Mouse (Mus musculus) midbrain, embryonic 16.5 days (tissue): ENCODE results near the gene Picalm. TPM values are rescaled to one million over a fixed set of nuclear protein-coding genes. Genes with fewer than 3 reads are reported as not detected.

Source experiments
- ATAC-seq: fragments of 200-750 bp; cut with Nextera tagmentation; 2 replicates; pipeline ENCODE4 v1.8.0; 2017; ENCODE audit warnings: moderate TSS enrichment
- H3K27ac ChIP-seq: fragments of 300-500 bp; sonication (generic); 2 replicates; pipeline ENCODE4 v1.5.1; 2014; ENCODE audit warnings: mild to moderate bottlenecking, low read length, mixed read lengths
- H3K27me3 ChIP-seq: fragments of 300-500 bp; sonication (generic); 2 replicates; pipeline ENCODE4 v1.6.1; 2014; ENCODE audit warnings: low read depth, low read length, mixed read lengths; ENCODE audit not compliant: control insufficient read depth, insufficient read depth
- H3K36me3 ChIP-seq: fragments of 300-500 bp; sonication (generic); 2 replicates; pipeline ENCODE4 v1.6.1; 2014; ENCODE audit warnings: mild to moderate bottlenecking, low read length, moderate library complexity, mixed read lengths; ENCODE audit not compliant: control insufficient read depth, insufficient read depth
- H3K4me1 ChIP-seq: fragments of 300-500 bp; sonication (generic); 2 replicates; pipeline ENCODE4 v1.6.1; 2014; ENCODE audit warnings: mild to moderate bottlenecking, low read length, mixed read lengths; ENCODE audit not compliant: control insufficient read depth, insufficient read depth
- H3K4me2 ChIP-seq: fragments of 300-500 bp; sonication (generic); 2 replicates; pipeline ENCODE4 v1.6.1; 2014; ENCODE audit warnings: mild to moderate bottlenecking, low read length, mixed read lengths
- H3K4me3 ChIP-seq: fragments of 300-500 bp; sonication (generic); 2 replicates; pipeline ENCODE4 v1.5.1; 2014; ENCODE audit warnings: low read depth, mild to moderate bottlenecking, low read length, moderate library complexity, mixed read lengths
- H3K9ac ChIP-seq: fragments of 300-500 bp; sonication (generic); 2 replicates; pipeline ENCODE4 v1.6.1; 2014; ENCODE audit warnings: low read depth, low read length, mixed read lengths
- H3K9me3 ChIP-seq: fragments of 300-500 bp; sonication (generic); replicated peaks from 2 replicates; pipeline ENCODE4 v1.6.1; 2014; ENCODE audit warnings: mild to moderate bottlenecking, low read length, mixed read lengths; ENCODE audit not compliant: control insufficient read depth, poor library complexity, severe bottlenecking
- WGBS: fragments of 180-500 bp; shearing (Covaris S2); extraction: QIAGEN DNeasy Blood & Tissue Kit; methylation state at CpG from one replicate; pipeline ENCODE4 v1.1.7; 2014; 5-methylcytosine and 5-hydroxymethylcytosine counted together
- polyA plus RNA-seq: library from polyadenylated mRNA; unstranded; fragments of >200 nt; fragmentation: Nextera tagmentation; extraction: Ambion mirVana; gene quantifications from 2 replicates; pipeline ENCODE4 v1.2.1, GENCODE M21; 2015

The Picalm gene
- polyA plus RNA-seq, 1 experiment from 2014 or later: 38.9 TPM

DNA sequence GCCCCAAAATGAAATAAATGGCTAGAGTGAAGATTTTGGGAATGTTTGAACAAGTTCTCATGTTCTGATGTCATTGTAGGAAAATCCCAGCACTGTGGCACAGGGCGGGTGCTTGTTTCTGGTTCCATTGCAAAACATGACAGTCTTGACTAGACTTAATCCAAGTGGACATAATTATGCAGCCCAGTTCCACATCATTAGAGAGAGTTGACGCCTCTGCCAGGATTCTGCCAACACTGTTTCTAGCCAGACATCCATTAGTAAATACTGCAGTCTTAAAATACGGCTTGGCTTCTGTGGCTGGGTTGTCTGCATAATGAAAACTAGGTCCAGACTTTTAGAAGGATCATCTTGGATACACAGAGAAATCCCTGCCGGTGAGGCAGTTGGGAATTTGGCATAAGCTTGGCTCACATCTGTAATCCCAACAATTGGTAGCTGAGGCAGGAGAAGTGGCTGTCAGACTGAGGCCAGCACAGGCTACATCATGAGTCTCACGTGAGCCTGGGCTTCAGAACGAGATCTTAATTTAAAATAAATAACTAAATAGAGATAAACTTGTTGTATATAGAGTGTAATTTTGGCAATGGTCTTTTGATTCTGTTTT, 34.1 kb upstream of the Picalm start:
- whole genome bisulfite sequencing: 71% methylated on average over 6 of the region's 6 CpGs
- ATAC-seq: no peak
- Histone ChIP-seq H3K9ac (no peak overlapping the region), H3K4me3 (no peak overlapping the region), H3K27ac (no peak overlapping the region), H3K4me1 (peaks cover 7% of the 10 kb centered on the region), H3K36me3 (no peaks in the 10 kb centered on the region), H3K9me3 (no peaks in the 10 kb centered on the region), H3K4me2 (no peak overlapping the region), H3K27me3 (no peaks in the 10 kb centered on the region)

DNA sequence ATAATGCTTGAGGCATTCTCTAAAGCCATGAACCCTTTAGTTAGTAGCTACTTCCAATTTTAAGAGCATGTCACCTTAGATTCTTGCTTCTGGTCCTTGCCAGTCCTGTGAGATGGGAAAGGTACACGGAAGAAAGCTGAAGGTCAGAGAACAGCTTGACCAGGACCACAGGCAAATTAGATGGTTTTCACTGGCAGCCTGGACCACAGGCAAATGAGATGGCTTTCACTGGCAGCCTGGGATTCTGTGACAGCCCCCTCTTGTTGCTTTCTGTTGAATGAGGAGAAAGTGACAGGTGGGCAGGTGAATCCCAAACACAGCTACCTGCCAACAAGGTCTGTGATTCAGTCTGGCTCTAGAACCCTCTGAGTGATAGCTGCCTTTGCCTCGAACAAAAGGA, 33.4 kb upstream of the Picalm start:
- no peak overlapping the region for H3K27ac ChIP-seq
- WGBS: 75% methylated on average over 2 of the region's 2 CpGs

DNA sequence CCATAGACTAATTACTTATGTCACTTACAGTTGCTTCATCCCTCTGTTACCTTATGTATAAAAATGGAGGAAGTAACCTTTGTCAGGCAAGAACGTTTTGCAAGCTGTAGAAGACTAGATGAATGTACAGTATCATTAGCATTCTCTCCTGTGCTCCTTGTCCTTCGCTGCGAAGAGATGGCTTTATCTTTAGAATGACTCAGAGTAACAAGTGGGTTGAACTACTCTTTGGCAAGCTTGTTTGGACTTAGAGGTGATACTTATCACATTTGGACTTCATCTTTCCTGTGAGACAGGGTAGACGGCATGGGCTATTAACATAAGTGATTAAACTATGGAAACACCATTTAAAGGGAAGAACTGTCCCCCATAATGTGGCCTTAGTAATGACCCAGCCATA, 31.8 kb upstream of the Picalm start:
- WGBS: 90% methylated on average over 4 of the region's 4 CpGs
- H3K4me1 ChIP-seq: peaks cover 7% of the 10 kb centered on the region

More for the DNA sequence above, 33.4 kb upstream of the Picalm start:
- Histone ChIP-seq H3K36me3 (no peaks in the 10 kb centered on the region), H3K27me3 (no peaks in the 10 kb centered on the region), H3K4me2 (no peak overlapping the region), H3K9ac (no peak overlapping the region), H3K9me3 (no peaks in the 10 kb centered on the region), H3K4me3 (no peak overlapping the region), H3K4me1 (peaks cover 7% of the 10 kb centered on the region)
- ATAC-seq: no peak

DNA sequence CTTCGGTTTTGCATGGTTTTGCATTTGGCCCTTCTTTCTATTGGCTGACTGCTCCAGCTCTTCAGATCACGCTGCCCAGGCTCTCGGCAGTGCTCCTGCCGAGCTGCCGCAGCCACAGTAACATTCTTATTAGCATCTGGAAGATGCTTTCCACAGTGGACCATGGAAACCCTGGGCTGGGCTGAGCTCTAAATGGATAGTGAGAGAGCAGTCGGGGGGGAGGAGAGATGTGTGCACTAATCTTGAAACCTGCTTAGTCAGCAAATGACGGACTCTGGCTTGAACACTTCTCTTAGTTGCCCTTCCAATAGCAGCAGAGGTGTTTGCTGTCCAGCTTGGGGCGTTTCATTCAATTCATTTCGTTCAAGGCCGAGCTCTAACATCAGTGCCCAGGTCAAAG, 30.8 kb upstream of the Picalm start:
- Histone ChIP-seq H3K27me3 (no peaks in the 10 kb centered on the region), H3K36me3 (no peaks in the 10 kb centered on the region), H3K4me2 (peak overlapping the region; percentile 43), H3K9ac (peak overlapping the region; percentile 32; the same call in 1 of the 2 replicates), H3K4me3 (peak overlapping the region; percentile 16; the same call in 1 of the 2 replicates), H3K27ac (no peak overlapping the region), H3K4me1 (peaks cover 7% of the 10 kb centered on the region), H3K9me3 (no peaks in the 10 kb centered on the region)
- 27% methylated on average over 10 of the region's 10 CpGs for WGBS
- peak; percentile 51; the same call in 1 of the 2 replicates for ATAC-seq

More for the DNA sequence above, 31.8 kb upstream of the Picalm start:
- H3K27me3 ChIP-seq: no peaks in the 10 kb centered on the region
- H3K27ac ChIP-seq: no peak overlapping the region
- no peak overlapping the region for H3K4me3 ChIP-seq
- H3K36me3 ChIP-seq: no peaks in the 10 kb centered on the region
- no peak overlapping the region for H3K4me2 ChIP-seq
- H3K9ac ChIP-seq: no peak overlapping the region
- ATAC-seq: no peak
- H3K9me3 ChIP-seq: no peaks in the 10 kb centered on the region

DNA sequence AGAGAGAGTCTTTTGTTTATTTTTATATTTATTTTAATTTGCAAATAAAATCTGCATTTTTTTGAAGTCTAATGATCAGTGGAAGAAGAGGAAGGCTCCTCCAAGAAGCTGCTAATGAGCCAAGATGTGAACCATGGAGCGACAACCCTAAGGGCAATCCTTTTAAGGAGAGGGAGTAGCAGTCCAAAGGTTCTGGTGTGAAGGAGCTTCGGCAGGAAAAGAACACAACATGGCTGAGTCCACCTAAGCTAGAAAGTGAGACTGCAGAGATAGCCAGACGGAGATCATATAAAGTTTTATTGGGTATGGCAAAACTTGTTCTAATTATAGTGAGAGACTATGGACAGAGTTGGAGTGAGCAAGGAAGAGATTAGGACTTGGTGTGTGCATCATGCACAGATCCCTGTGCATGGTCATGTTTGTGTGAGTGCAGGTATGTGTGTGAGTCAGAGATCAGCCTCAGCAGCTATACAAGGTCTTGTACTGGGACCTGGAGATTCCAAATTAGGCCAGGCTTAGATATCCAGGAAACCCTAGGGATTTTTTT, 29.3 kb upstream of the Picalm start:
- Histone ChIP-seq H3K27me3 (no peaks in the 10 kb centered on the region), H3K27ac (no peak overlapping the region), H3K36me3 (no peaks in the 10 kb centered on the region), H3K4me1 (peaks cover 7% of the 10 kb centered on the region), H3K4me2 (no peak overlapping the region), H3K9ac (no peak overlapping the region), H3K4me3 (no peak overlapping the region), H3K9me3 (no peaks in the 10 kb centered on the region)
- no peak for ATAC-seq
- WGBS: 87% methylated on average over 3 of the region's 3 CpGs

DNA sequence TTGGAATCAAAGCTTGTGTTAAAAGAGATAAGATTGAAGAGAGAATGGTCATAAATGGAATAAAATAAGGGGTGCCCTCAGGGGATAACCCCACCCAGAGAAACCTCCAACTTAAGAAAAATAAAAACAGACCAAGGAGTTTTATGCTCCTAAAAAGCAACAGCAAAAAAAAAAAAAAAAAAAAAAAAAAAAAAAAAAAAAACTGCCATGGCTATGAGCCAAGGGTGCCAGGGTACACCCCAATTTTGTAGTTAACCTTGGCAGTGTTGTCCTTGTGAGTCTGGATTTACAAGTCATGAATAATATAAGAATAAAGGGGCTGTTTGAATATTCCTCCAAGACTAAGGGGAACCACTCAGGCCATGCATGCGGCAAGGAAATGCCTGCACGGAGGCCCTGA, 13.9 kb upstream of the Picalm start:
- H3K4me3 ChIP-seq: no peak overlapping the region
- H3K27me3 ChIP-seq: no peaks in the 10 kb centered on the region
- no peak overlapping the region for H3K9ac ChIP-seq
- 0 out of 2 replicates have a peak, but pooled peaks cover 3% of the 10 kb centered on the region for H3K9me3 ChIP-seq
- H3K4me1 ChIP-seq: no peaks in the 10 kb centered on the region
- 97% methylated on average over 2 of the region's 2 CpGs for WGBS
- H3K27ac ChIP-seq: no peak overlapping the region
- H3K36me3 ChIP-seq: no peaks in the 10 kb centered on the region
- H3K4me2 ChIP-seq: no peak overlapping the region
- ATAC-seq: no peak

DNA sequence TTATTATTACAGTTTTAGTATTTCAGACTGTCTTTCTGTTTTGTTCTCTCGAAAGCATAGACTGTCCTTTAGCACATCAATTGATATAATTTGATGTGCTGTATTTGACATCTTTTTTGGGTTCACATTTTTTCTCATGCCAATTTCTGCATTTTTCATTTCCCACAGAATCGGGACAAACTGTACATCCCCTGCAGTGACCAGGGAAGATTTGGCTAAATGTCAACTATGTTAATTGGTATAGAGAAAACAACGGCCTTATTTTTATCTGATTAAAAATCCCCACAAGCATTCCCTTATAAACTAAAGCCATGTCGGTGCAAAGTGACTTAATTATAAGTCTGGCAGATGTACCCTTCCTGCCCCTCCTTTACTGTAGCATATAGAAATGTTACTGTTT, 9.9 kb upstream of the Picalm start:
- Histone ChIP-seq H3K36me3 (no peaks in the 10 kb centered on the region; the same call in 1 of the 2 replicates), H3K4me2 (no peak overlapping the region), H3K27me3 (no peaks in the 10 kb centered on the region), H3K9me3 (no peaks in the 10 kb centered on the region), H3K4me3 (no peak overlapping the region), H3K4me1 (no peaks in the 10 kb centered on the region), H3K9ac (no peak overlapping the region), H3K27ac (no peak overlapping the region)
- ATAC-seq: no peak
- WGBS: 67% methylated on average over 4 of the region's 4 CpGs

DNA sequence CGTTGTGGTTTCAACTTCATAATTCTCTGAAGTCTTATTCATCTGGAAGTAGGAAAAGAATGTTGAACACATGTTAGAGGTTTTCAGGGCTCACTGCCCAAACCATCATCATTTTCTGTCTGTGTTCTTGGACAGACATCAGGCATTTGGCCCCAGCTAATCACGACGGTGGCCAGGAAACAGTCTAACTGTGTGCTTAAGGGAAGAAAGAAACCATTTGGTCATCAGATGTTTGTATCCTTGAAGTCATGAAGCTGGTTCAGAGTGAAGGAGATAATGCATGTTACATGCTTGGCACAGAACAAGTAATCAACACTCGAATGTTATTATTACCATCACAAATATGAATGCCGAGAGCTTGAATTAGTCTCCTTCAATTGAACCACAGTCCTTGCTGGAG, 5.0 kb upstream of the Picalm start:
- H3K9ac ChIP-seq: no peak overlapping the region
- H3K27ac ChIP-seq: no peak overlapping the region
- no peak overlapping the region for H3K4me2 ChIP-seq
- H3K27me3 ChIP-seq: no peaks in the 10 kb centered on the region
- H3K36me3 ChIP-seq: no peaks in the 10 kb centered on the region; the same call in 1 of the 2 replicates
- H3K4me3 ChIP-seq: no peak overlapping the region
- 92% methylated on average over 5 of the region's 5 CpGs for WGBS
- ATAC-seq: no peak
- peaks cover 7% of the 10 kb centered on the region for H3K4me1 ChIP-seq
- no peaks in the 10 kb centered on the region for H3K9me3 ChIP-seq

DNA sequence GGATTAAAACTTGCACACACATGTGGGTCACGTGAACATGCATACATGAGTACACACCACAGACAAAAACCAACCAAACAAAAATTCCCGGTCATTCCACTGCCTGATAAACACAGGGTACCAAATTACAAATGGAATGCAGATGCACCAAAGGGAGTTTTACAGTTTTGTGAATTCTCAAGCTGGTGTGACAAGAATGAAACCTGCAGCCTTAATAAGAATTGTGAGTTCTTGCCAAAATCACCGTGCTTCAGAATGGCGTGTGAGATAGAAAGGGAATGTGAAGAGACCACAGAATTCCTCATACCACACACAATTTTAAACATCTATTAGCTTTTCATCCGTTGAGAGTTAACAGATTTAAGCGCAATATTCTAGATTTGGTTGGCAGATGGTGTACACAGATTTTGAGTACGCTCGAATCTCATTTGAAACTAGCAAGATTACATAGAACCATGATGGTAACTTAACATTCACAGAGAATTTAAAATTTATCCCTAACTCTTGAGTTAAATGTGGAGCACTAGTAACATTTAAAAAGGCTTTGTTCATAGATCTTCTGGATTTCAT, 1.3 kb upstream of the Picalm start:
- Histone ChIP-seq H3K4me1 (peaks cover 16% of the 10 kb centered on the region), H3K4me3 (peak overlapping the region; percentile 92), H3K36me3 (no peaks in the 10 kb centered on the region; the same call in 1 of the 2 replicates), H3K9me3 (no peaks in the 10 kb centered on the region), H3K27ac (peak overlapping the region; percentile 97), H3K4me2 (peak overlapping the region; percentile 62), H3K9ac (peak overlapping the region; percentile 98), H3K27me3 (no peaks in the 10 kb centered on the region)
- no peak for ATAC-seq
- 71% methylated on average over 8 of the region's 8 CpGs for WGBS
